Mouse (Mus musculus): Measurements from ENCODE around the gene Dcbld1.
A peak's percentile ranks its signal among the peaks of the same experiment; 100 is the strongest.
"Not testable (repeated sequence)": the region's sequence is repeated elsewhere in the genome, so short reads cannot be mapped to it uniquely, and the experiment has no call there.

Dcbld1 gene

DNA sequence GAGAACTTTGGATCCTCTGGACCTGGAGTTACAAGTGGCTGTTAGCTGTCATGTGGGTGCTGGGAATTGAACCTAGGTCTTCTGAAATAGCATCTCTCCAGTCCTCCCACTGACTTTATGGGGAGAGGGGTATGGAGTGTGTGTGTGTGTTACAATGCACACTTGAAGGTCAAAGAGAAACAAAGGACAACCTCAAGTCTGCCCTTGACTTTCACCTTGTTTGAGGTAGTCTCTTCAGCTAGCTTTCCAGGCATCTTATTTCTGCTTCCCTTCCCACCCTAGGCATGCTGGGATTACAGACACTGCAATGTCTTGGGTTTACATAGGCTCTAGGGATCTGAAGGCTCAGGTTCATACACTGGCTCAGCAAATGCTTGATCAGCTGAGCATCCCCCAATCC is 68.9 kb downstream of the Dcbld1 start:
- no peak for DNase-seq (ENCODE audit: low spot score in 2 of 2)

DNA sequence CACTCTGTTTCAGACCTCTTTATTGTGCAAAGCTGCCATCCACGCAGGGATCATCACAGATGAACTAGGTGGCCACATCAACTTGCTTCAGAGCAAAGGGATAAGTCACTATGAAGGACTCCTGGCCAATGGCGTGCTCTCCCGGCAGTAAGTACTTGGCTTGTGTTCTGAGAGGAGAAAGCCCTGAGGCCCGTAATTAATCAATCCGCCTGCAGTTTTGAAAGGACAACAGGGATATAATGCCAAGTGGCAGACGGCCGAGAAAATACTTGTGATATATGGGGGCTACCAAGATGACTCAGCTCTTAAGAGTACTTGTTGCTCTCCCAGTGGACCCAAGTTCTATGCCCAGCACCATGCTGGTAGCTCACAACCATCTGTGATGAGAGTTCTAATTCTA is 71.2 kb downstream of the Dcbld1 start:
- DNase-seq (ENCODE audit: low spot score in 2 of 2): no peak

DNA sequence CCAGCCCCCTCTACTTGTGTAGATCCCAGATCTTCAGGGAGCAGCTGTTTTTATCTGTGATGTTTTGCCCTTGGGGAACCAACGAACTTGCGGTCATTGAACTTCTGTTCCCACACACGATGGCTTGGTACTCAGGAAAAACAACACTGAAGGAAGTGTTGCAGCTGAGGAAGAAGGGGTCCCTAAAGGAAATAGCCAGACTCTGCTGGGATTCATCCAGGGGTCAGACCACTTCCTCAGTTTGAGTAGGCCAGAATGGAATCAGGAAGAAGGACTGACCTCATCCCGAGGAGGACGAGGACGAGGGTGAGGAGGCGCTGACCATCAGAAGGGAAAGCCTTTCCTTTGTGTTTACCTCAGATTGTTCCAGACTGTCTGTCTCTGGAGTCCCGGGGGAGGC is 75.8 kb downstream of the Dcbld1 start:
- no peak for DNase-seq (ENCODE audit: low spot score in 2 of 2)

DNA sequence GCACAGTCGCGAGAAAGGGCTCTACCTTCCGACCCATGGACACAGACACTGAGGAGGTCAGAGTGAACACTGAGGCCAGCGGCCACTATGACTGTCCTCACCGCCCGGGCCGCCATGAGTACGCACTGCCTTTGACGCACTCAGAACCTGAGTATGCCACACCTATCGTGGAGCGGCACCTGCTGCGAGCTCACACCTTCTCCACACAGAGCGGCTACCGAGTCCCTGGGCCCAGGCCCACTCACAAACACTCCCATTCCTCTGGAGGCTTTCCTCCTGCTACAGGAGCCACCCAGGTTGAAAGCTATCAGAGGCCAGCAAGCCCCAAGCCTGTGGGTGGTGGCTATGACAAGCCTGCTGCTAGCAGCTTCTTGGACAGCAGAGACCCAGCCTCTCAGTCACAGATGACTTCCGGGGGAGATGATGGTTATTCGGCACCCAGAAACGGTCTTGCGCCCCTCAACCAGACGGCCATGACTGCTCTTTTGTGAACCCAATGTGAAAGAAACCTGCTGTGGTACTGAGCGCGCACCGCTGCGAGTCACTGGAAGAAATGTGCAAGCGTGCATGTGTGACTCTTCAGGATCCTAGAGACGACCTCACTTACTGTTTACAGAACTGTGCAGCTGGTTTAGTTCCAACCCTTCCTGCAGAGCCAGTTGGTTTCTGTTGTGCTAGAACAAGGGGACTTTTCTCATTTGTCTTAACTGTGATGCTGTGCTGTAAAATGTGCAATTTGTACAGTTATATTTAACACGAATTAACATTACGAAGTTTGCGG is 86.3 kb downstream of the Dcbld1 start:
- no peak for DNase-seq (ENCODE audit: low spot score in 2 of 2)

DNA sequence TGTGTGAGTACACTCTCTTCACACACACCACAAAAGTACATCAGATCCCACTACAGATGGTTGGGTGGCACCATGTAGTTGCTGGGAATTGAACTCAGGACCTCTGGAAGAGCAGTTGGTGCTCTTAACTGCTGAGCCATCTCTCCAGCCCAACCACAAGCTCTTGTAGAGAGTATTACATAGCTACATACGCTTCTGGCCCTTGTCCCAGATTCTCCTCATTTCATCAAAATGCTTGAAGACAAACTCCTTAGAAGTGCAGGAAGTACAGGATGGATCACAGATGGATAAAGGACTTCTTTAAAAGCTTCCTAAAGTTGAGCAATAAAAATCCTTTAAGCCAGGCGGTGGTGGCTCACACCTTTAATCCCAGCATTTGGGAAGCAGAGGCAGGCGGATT is 88.5 kb downstream of the Dcbld1 start:
- no peak for DNase-seq (ENCODE audit: low spot score in 2 of 2)

DNA sequence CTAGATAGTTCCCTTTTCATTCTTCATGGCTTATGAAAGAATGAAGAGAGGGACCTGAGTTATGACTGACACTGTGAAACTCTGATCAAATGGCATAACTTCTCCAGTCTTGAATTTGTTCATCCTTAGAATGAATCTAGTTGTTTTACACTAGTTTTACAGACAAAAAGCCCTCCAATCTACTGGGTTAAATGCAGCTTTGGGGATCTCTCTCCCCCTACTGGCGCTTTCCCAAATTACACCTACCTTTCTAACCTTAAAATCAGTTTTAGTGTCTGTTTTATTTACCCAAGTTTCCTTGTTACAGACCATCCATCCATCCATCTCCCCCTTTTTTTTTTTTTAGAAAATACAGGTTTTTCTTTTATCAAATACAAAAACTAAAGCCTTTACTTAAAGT is 97.6 kb downstream of the Dcbld1 start:
- DNase-seq (ENCODE audit: low spot score in 2 of 2): peak in 1 of 2 experiments; percentile 28

DNA sequence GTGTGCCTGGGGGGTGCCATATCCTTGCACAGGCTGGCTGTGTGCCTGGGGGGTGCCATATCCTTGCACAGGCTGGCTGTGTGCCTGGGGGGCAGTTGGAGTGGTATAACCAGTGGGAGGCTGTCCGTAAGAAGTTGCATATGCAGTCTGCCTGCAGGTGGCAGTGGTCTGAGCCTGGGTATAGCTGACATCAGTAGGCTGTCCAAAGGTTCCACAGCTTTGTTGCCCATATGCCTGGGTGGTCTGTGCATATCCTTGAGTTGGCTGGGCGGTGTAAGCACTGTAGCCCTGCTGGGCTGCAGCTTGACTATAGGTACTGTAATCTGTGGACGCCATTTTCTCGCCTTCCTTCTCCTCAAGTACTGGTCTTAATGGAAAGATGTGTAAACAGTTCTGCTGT is 109.9 kb downstream of the Dcbld1 start:
- DNase-seq (ENCODE audit: low spot score in 2 of 2): not testable (repeated sequence)

DNA sequence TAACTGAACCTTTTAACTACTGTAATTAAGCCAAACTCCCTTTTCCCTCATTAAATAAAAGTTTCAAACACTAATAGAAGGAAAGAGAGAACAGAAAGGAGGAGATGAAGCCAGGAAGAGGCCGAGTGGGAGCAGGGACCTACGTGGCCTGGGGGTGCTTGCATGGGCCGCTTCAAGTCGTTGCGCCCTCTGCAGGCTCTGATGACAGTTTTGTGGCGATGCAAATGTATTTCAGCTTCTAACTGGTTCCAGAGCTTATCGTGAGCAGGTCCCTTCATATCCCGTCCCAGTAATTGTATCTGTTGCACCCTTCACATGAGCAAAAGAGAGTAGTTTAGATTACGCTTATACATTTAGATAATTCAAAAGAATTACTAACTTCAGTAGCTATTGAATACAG is 119.8 kb downstream of the Dcbld1 start:
- DNase-seq (ENCODE audit: low spot score in 2 of 2): no peak

DNA sequence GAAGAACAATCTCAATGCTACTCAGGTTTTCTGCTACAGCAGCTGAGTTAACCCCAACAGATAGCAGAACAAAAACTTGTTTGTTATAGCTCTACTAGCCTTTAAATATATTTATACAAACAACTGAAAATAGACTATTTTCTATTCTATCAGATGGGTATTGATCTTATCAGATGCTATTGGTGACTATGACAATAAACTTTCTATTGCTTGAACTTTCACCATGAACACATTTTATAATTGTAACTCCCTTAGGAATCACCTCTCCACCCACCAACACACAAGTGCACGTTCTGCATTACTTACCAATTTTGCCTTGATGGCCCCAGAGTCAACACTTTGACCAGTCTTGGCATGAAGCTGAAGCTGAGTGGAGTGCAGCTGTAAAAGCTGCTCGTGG is 125.0 kb downstream of the Dcbld1 start, which contains the start of gene Gm26741:
Gene Gm26741, plus strand, starts transcription at position 301 of the 400 bp plus-strand sequence.
- DNase-seq (ENCODE audit: low spot score in 2 of 2): no peak

DNA sequence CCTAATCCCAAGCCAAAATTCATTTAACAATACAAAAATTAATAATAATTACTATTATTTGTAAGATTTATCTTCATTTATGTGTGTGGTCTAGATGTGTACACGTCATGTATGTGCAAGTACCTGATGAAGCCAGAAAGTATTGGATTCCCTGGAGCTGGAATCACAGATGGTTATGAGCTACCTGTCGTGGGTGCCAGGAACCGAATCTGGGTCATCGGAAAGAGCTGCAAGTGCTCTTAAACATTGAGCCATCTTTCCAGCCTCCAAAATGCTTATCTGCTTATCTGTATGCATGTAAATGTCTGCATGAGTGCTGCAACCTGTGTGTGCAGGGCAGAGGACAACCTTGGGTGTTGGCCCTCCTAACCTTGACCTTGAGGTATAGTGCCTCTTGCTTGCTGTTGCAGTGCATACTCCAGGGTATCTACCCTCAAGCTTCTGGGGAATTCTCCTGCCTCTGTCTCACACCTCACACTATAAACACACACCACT is 126.9 kb downstream of the Dcbld1 start:
- no peak for DNase-seq (ENCODE audit: low spot score in 2 of 2)

DNA sequence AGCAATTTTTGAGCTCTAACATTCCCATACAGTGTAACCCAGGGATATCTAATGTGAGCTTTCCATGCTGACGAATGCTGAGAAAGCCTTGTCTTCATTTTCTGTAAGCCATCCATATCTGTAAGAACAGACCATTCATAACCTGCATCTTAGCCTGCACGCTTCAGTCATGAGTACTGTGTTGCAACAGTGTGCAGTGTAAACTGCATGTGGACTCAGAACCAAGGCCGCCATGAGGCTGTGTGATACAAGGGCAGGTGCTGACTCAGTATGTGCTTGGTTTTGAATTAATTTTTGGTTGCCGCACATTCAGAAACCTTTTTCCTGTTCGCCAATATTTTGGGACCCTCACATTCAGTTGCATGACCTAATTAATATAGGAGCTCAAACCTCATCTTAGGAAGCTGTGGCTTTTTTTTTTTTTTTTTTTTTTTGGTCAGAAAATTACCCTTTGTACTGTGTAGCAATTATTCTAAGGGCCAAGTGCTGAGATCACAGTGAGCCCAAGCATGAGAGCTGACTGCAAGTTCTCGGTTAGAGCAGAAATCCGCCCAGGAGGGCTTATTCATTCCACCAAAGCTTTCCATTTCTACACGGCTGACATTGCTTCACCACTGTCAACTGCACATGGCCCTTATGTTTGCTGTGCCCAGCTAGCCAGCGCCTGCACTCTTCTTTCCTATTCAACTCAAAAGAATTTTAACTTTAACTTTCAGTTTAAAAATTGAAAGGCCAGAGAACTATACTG is 127.6 kb downstream of the Dcbld1 start:
- no peak for DNase-seq (ENCODE audit: low spot score in 2 of 2)

DNA sequence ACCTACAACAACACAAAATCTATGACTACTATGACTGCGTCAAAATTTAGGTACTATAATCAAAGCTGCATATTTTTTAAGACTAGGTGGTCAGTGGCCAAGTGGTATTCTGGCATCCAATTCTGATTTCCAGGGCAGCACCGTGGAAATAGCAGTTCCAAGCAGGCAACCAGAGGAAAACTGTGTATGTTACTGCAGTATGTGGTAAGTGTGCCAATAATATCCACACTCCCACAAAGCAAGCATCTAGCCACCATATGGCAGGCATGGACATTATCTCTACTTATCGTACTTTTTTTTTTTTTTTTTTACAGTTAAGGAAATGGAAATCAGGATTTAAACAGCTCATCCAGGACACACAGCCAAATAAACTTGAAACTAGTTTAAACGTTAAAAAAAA is 135.0 kb downstream of the Dcbld1 start:
- no peak for DNase-seq (ENCODE audit: low spot score in 2 of 2)
